Mouse (Mus musculus) heart, postnatal 0 days (tissue): ENCODE results near the gene Micall1.

Source experiments
- CTCF ChIP-seq: IDR thresholded peaks from 2 replicates; pipeline ENCODE4 v1.5.1; 2016; ENCODE audit warnings: antibody characterized with exemption, control low read depth, low read depth
- EP300 ChIP-seq: IDR thresholded peaks from 2 replicates; pipeline ENCODE4 v1.6.1; 2016; ENCODE audit warnings: antibody characterized with exemption, low read depth

DNA sequence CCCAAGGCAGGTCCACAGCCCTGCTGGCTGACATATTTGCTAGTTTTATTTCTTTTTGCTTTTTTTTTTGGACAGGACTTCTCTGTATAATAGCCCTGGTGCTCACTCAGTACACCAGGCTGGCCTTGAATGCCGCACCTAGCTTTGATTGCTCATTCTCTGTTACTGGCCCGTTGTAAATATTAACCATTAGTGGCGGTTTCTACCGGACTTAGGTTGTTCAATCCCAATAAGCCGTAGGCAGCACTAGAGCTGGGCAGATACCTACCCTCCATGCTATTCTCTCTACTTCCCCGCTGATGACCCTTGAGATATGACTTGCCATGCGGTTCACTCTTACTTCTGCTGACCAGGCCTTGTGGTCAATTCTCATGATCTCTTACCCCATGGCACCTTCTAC, 29.1 kb upstream of the Micall1 start:
- TF ChIP-seq EP300, result no peak
- TF ChIP-seq CTCF, result no peak
